Mouse (Mus musculus) heart, postnatal 4 days (tissue): ENCODE measurements at regions not wholly inside any gene's neighbourhood (a gene's known extent, or its start where the extent isn't known, plus 50 kb on each side); places are given as distances from the start of the nearest gene placed in this dataset.

ENCODE experiments used
- DNase-seq: peaks from one replicate; pipeline ENCODE4 v3.0.0; 2021

GRCm38 (mm10) chr7:76146385-76146784 lies 83.3 kb upstream of the Agbl1 start:
- no peak for DNase-seq

GRCm38 (mm10) chr7:76156869-76157268 lies 72.8 kb upstream of the Agbl1 start:
- no peak for DNase-seq

GRCm38 (mm10) chr7:76164191-76164590 lies 65.5 kb upstream of the Agbl1 start:
- DNase-seq = no peak

- DNase-seq = no peak
These were observed 64.7 kb upstream of the Agbl1 start for GRCm38 (mm10) chr7:76164735-76165630.

- DNase-seq = no peak
These were observed 59.2 kb upstream of the Agbl1 start for GRCm38 (mm10) chr7:76170481-76170880.

GRCm38 (mm10) chr7:76176235-76176634 lies 53.5 kb upstream of the Agbl1 start:
- no peak for DNase-seq

- DNase-seq = no peak
These were observed 52.3 kb upstream of the Agbl1 start for GRCm38 (mm10) chr7:76177420-76177819.
